Mouse (Mus musculus): ENCODE data around the gene Nrl. TPM values are rescaled to one million over a fixed set of nuclear protein-coding genes. Genes with fewer than 3 reads are reported as not detected.
A peak's percentile ranks its signal among the peaks of the same experiment; 100 is the strongest.

Nrl gene
- polyA plus RNA-seq, 1 experiment: not detected

GRCm38 (mm10) chr14:55477421-55477820 is 47.4 kb downstream of the Nrl start:
- peaks cover 7% of the 10 kb centered on the region for H3K36me3 ChIP-seq (ENCODE audit: control insufficient read depth, insufficient read depth, low read length)
- no peak overlapping the region for H3K4me3 ChIP-seq (ENCODE audit: low read depth, low read length)
- peaks cover 4% of the 10 kb centered on the region for H3K4me1 ChIP-seq (ENCODE audit: control insufficient read depth, insufficient read depth, insufficient read length, low read length)
- no peaks in the 10 kb centered on the region for H3K27me3 ChIP-seq (ENCODE audit: control insufficient read depth, insufficient read depth, low read length)
- H3K27ac ChIP-seq (ENCODE audit: insufficient read depth, low read depth, low read length): no peak overlapping the region
- 97% methylated on average over 1 of the region's 1 CpGs for WGBS
- TF ChIP-seq CTCF (IDR thresholded peaks at IDR 0.05; ENCODE audit: extremely low read depth, insufficient read length, insufficient replicate concordance, low read depth, low read length): no peak
- TF ChIP-seq POLR2A (IDR thresholded peaks at IDR 0.05; ENCODE audit: low read depth, low read length): no peak

DNA sequence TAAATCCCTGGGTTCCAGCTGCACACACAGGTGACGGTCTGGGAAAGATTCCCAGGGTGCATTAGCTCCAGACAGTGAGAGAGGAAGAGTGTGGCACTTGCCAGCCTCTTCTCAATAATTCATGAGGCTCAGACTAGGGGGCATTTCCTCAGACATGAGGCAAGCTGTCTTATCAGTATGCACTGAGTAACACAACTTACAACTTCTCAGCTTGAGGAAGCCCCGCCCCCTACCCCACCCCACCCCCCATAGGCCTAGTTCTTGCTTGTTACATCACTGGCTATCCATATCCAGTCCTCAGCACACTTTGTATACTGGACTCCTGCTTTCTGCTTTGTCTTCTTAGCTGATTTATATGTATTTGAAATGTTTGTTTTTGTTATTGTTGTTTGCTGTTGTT is 49.1 kb downstream of the Nrl start:
- 56% methylated on average over 2 of the region's 2 CpGs for WGBS
- TF ChIP-seq POLR2A (IDR thresholded peaks at IDR 0.05; ENCODE audit: low read depth, low read length) (no peak), CTCF (IDR thresholded peaks at IDR 0.05; ENCODE audit: extremely low read depth, insufficient read length, insufficient replicate concordance, low read depth, low read length) (no peak)
- Histone ChIP-seq H3K4me1 (ENCODE audit: control insufficient read depth, insufficient read depth, insufficient read length, low read length) (peaks cover 4% of the 10 kb centered on the region), H3K4me3 (ENCODE audit: low read depth, low read length) (no peak overlapping the region), H3K27me3 (ENCODE audit: control insufficient read depth, insufficient read depth, low read length) (no peaks in the 10 kb centered on the region), H3K27ac (ENCODE audit: insufficient read depth, low read depth, low read length) (no peak overlapping the region), H3K36me3 (ENCODE audit: control insufficient read depth, insufficient read depth, low read length) (peaks cover 2% of the 10 kb centered on the region; the same call in 1 of the 2 replicates)

DNA sequence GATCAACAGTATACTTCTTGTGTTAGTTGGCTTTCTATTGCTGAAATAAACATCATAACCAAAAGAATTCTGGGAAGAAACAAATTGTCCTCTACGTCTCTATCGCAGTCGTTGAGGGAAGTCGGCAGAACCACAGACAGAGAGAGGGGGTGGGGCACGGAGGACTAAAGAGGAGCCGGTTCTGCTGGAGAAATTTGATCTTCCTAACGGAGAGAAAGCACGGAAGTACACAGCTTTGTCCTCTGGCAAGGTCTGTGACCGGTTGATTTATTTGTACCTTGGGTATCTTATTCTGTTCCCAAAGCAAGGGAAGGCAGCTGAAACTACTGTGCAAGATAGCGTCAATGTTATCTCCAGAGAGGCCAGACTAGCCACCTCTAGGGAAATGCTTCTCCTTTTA is 54.0 kb downstream of the Nrl start:
- Histone ChIP-seq H3K4me3 (ENCODE audit: low read depth, low read length) (no peak overlapping the region), H3K36me3 (ENCODE audit: control insufficient read depth, insufficient read depth, low read length) (no peaks in the 10 kb centered on the region), H3K27ac (ENCODE audit: insufficient read depth, low read depth, low read length) (peak overlapping the region; percentile 85), H3K4me1 (ENCODE audit: control insufficient read depth, insufficient read depth, insufficient read length, low read length) (peaks cover 28% of the 10 kb centered on the region; the same call in 1 of the 2 replicates), H3K27me3 (ENCODE audit: control insufficient read depth, insufficient read depth, low read length) (no peaks in the 10 kb centered on the region)
- 3% methylated on average over 10 of the region's 10 CpGs for WGBS
- TF ChIP-seq CTCF (IDR thresholded peaks at IDR 0.05; ENCODE audit: extremely low read depth, insufficient read length, insufficient replicate concordance, low read depth, low read length) (no peak), POLR2A (IDR thresholded peaks at IDR 0.05; ENCODE audit: low read depth, low read length) (no peak)

- H3K27me3 ChIP-seq (ENCODE audit: control insufficient read depth, insufficient read depth, low read length): no peaks in the 10 kb centered on the region
- H3K36me3 ChIP-seq (ENCODE audit: control insufficient read depth, insufficient read depth, low read length): no peaks in the 10 kb centered on the region
- 32% methylated on average over 6 of the region's 6 CpGs for WGBS
- H3K4me1 ChIP-seq (ENCODE audit: control insufficient read depth, insufficient read depth, insufficient read length, low read length): peaks cover 28% of the 10 kb centered on the region; the same call in 1 of the 2 replicates
- TF ChIP-seq POLR2A (IDR thresholded peaks at IDR 0.05; ENCODE audit: low read depth, low read length) (no peak), CTCF (IDR thresholded peaks at IDR 0.05; ENCODE audit: extremely low read depth, insufficient read length, insufficient replicate concordance, low read depth, low read length) (no peak)
- H3K27ac ChIP-seq (ENCODE audit: insufficient read depth, low read depth, low read length): peak overlapping the region; percentile 85
- H3K4me3 ChIP-seq (ENCODE audit: low read depth, low read length): no peak overlapping the region
These were observed 55.0 kb downstream of the Nrl start for GRCm38 (mm10) chr14:55469821-55470220.

DNA sequence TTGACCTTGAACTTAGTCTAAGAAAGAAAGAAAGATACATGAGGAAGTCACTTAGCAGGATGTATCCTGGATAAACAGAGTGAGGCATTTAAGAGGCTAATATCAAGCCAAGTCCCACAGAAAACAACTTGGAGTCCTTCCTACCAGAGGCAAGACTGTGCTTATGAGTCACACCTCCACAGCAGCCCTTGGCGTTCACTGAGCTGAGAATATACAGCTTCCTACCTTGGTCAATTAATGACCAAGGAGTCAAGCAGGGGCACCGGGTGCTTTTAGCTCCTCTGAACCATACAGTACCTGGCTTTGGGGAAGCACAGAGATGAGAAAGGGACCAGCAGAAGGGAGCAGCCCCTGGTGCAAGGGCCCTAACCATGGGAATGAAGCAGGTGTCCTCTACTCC is 55.7 kb downstream of the Nrl start:
- Histone ChIP-seq H3K4me1 (ENCODE audit: control insufficient read depth, insufficient read depth, insufficient read length, low read length) (peaks cover 28% of the 10 kb centered on the region; the same call in 1 of the 2 replicates), H3K27me3 (ENCODE audit: control insufficient read depth, insufficient read depth, low read length) (no peaks in the 10 kb centered on the region), H3K4me3 (ENCODE audit: low read depth, low read length) (no peak overlapping the region), H3K36me3 (ENCODE audit: control insufficient read depth, insufficient read depth, low read length) (no peaks in the 10 kb centered on the region), H3K27ac (ENCODE audit: insufficient read depth, low read depth, low read length) (peak overlapping the region; percentile 85)
- no peak for TF ChIP-seq CTCF (IDR thresholded peaks at IDR 0.05; ENCODE audit: extremely low read depth, insufficient read length, insufficient replicate concordance, low read depth, low read length)
- TF ChIP-seq POLR2A (IDR thresholded peaks at IDR 0.05; ENCODE audit: low read depth, low read length): no peak
- WGBS: 13% methylated on average over 2 of the region's 2 CpGs

Other genes starting within 250 kb of the Nrl start
- 44.8 and 62.5 TPM in 2 replicates for gene Dhrs4, start 46.2 kb downstream of the Nrl start, polyA plus RNA-seq (2012; rRNA removed)
- gene Carmil3, start 34.3 kb downstream of the Nrl start, polyA plus RNA-seq (2012; rRNA removed): 2.0 and 2.1 TPM in 2 replicates
- gene Cpne6, start 14.5 kb downstream of the Nrl start, polyA plus RNA-seq (2012; rRNA removed): not detected in 2 replicates
- gene Pck2, start 15.3 kb upstream of the Nrl start, polyA plus RNA-seq (2012; rRNA removed): 19.3 and 21.0 TPM in 2 replicates
- gene Dcaf11, start 35.0 kb upstream of the Nrl start, polyA plus RNA-seq (2012; rRNA removed): 70.2 and 143 TPM in 2 replicates
- gene A730061H03Rik, start 35.4 kb upstream of the Nrl start, polyA plus RNA-seq (2012; rRNA removed): 0.32 TPM in 1 of 2 replicates, not detected in the other
- 0.46 TPM in 1 of 2 replicates, not detected in the other for gene Fitm1, start 50.6 kb upstream of the Nrl start, polyA plus RNA-seq (2012; rRNA removed)
- gene Psme1, start 53.1 kb upstream of the Nrl start, polyA plus RNA-seq (2012; rRNA removed): 71.4 and 167 TPM in 2 replicates
- 12.2 and 23.0 TPM in 2 replicates for gene Emc9, start 60.3 kb upstream of the Nrl start, polyA plus RNA-seq (2012; rRNA removed)
- gene Psme2, start 66.1 kb upstream of the Nrl start, polyA plus RNA-seq (2012; rRNA removed): 85.3 and 142 TPM in 2 replicates
- 28.8 and 65.8 TPM in 2 replicates for gene Rnf31, start 66.7 kb upstream of the Nrl start, polyA plus RNA-seq (2012; rRNA removed)
- gene Irf9, start 78.6 kb upstream of the Nrl start, polyA plus RNA-seq (2012; rRNA removed): 29.3 and 77.6 TPM in 2 replicates
- 8.7 and 19.2 TPM in 2 replicates for gene Rec8, start 93.1 kb upstream of the Nrl start, polyA plus RNA-seq (2012; rRNA removed)
- gene Ipo4, start 111.0 kb upstream of the Nrl start, polyA plus RNA-seq (2012; rRNA removed): 35.4 and 37.2 TPM in 2 replicates
- gene Gm49378, start 112.9 kb upstream of the Nrl start, polyA plus RNA-seq (2012; rRNA removed): 8.6 and 9.3 TPM in 2 replicates
- gene Tm9sf1, start 118.8 kb upstream of the Nrl start, polyA plus RNA-seq (2012; rRNA removed): 58.8 and 104 TPM in 2 replicates
- gene Tssk4, start 125.2 kb upstream of the Nrl start, polyA plus RNA-seq (2012; rRNA removed): 0.56 and 1.1 TPM in 2 replicates
- gene Mdp1, start 135.5 kb upstream of the Nrl start, polyA plus RNA-seq (2012; rRNA removed): 17.2 and 23.9 TPM in 2 replicates
- 5.2 and 9.6 TPM in 2 replicates for gene Gmpr2, start 147.0 kb upstream of the Nrl start, polyA plus RNA-seq (2012; rRNA removed)
- gene Nedd8, start 147.1 kb upstream of the Nrl start, polyA plus RNA-seq (2012; rRNA removed): 135 and 228 TPM in 2 replicates
- 8.1 and 11.1 TPM in 2 replicates for gene Tinf2, start 156.8 kb upstream of the Nrl start, polyA plus RNA-seq (2012; rRNA removed)
- 0.62 and 0.89 TPM in 2 replicates for gene Tgm1, start 188.9 kb upstream of the Nrl start, polyA plus RNA-seq (2012; rRNA removed)
- gene Rabggta, start 197.3 kb upstream of the Nrl start, polyA plus RNA-seq (2012; rRNA removed): 28.1 and 43.5 TPM in 2 replicates
- 217 and 223 TPM in 2 replicates for gene Dhrs1, start 220.7 kb upstream of the Nrl start, polyA plus RNA-seq (2012; rRNA removed)
- 5.9 and 8.0 TPM in 2 replicates for gene Nop9, start 220.7 kb upstream of the Nrl start, polyA plus RNA-seq (2012; rRNA removed)
- gene Cideb, start 233.5 kb upstream of the Nrl start, polyA plus RNA-seq (2012; rRNA removed): 309 and 797 TPM in 2 replicates
- 65.3 and 90.6 TPM in 2 replicates for gene Ltb4r2, start 236.4 kb upstream of the Nrl start, polyA plus RNA-seq (2012; rRNA removed)
- 25.3 and 26.4 TPM in 2 replicates for gene Ltb4r1, start 241.0 kb upstream of the Nrl start, polyA plus RNA-seq (2012; rRNA removed)